In genomic region chr12:107516265-107517217, GRCm38 (mm10) we compare ENCODE assay signal across 11 mouse cellular contexts. TPM values are rescaled to one million over a fixed set of nuclear protein-coding genes. Genes with fewer than 3 reads are reported as not detected.
A peak's percentile ranks its signal among the peaks of the same experiment; 100 is the strongest.
DNase-seq lines count a peak whose midpoint lies in the region; ATAC-seq lines count a peak whose summit lies in the region.
"Had no signal": no experiment of that assay in that cellular context is flagged by ENCODE, and none has a peak within 500 bp of the region (broad histone marks: within the 10 kb centered on the region; RNA-seq: fewer than 3 reads in every experiment).

No protein-coding gene starts in this region.

- H3K4me3 ChIP-seq in midbrain, embryonic 10.5 days: no peak overlapping the region
- H3K4me3 ChIP-seq in midbrain, embryonic 15.5 days: no peak overlapping the region
- no peak overlapping the region for H3K4me3 ChIP-seq in hindbrain, embryonic 14.5 days (replicated peaks; ENCODE audit: low read length)
- H3K4me3 ChIP-seq: layer of hippocampus, adult 2 months had no signal

- no peak overlapping the region for H3K9ac ChIP-seq in midbrain, embryonic 15.5 days
- H3K9ac ChIP-seq in hindbrain, embryonic 14.5 days: no peak overlapping the region

- H3K4me2 ChIP-seq in midbrain, embryonic 15.5 days: no peak overlapping the region
- H3K4me2 ChIP-seq in hindbrain, embryonic 14.5 days (replicated peaks): no peak overlapping the region

- WGBS in midbrain, embryonic 10.5 days: 63% methylated on average over 11 of the region's 11 CpGs
- WGBS in midbrain, embryonic 15.5 days: 29% methylated on average over 11 of the region's 11 CpGs
- WGBS in hindbrain, embryonic 14.5 days: 15% methylated on average over 11 of the region's 11 CpGs

- DNase-seq in midbrain, embryonic 10.5 days (ENCODE audit: low spot score): peak; percentile 21
- peak; percentile 64 for DNase-seq in embryo, embryonic 11 days
- DNase-seq in hindbrain, embryonic 14.5 days (ENCODE audit: low spot score): peak; percentile 47
- peak; percentile 43 for DNase-seq in testis, postnatal 10 days (ENCODE audit: low spot score)
- DNase-seq in ovary, postnatal 36 days (ENCODE audit: low spot score): no peak
- DNase-seq in adrenal gland, postnatal 14 days: no peak
- DNase-seq: heart, adult 11 months had no signal

- H3K27ac ChIP-seq in midbrain, embryonic 10.5 days (replicated peaks): peak overlapping the region; percentile 75
- no peak overlapping the region for H3K27ac ChIP-seq in midbrain, embryonic 15.5 days
- 0 out of 2 replicates have a peak overlapping the region, but pooled peaks have one; percentile 8 for H3K27ac ChIP-seq in hindbrain, embryonic 14.5 days
- H3K27ac ChIP-seq: layer of hippocampus, adult 2 months; macrophage had no signal

- no peaks in the 10 kb centered on the region for H3K27me3 ChIP-seq in midbrain, embryonic 10.5 days (ENCODE audit: low read depth, poor library complexity, severe bottlenecking)
- H3K27me3 ChIP-seq in midbrain, embryonic 15.5 days (replicated peaks): no peaks in the 10 kb centered on the region
- no peaks in the 10 kb centered on the region for H3K27me3 ChIP-seq in hindbrain, embryonic 14.5 days (ENCODE audit: control insufficient read depth, insufficient read depth, low read length)

- H3K4me1 ChIP-seq in midbrain, embryonic 10.5 days: peaks cover 17% of the 10 kb centered on the region
- H3K4me1 ChIP-seq in midbrain, embryonic 15.5 days: peaks cover 7% of the 10 kb centered on the region; the same call in 1 of the 2 replicates
- H3K4me1 ChIP-seq in hindbrain, embryonic 14.5 days (replicated peaks; ENCODE audit: control insufficient read depth, insufficient read depth, low read length): no peaks in the 10 kb centered on the region; the same call in 1 of the 2 replicates

- no peaks in the 10 kb centered on the region for H3K36me3 ChIP-seq in midbrain, embryonic 10.5 days
- H3K36me3 ChIP-seq in midbrain, embryonic 15.5 days (replicated peaks): no peaks in the 10 kb centered on the region
- H3K36me3 ChIP-seq in hindbrain, embryonic 14.5 days (replicated peaks; ENCODE audit: control insufficient read depth, insufficient read depth): no peaks in the 10 kb centered on the region

- ATAC-seq in midbrain, embryonic 15.5 days (replicated peaks): no peak
- ATAC-seq in hindbrain, embryonic 14.5 days (ENCODE audit: low FRiP score): peak; percentile 8; the same call in 1 of the 2 replicates

- no peaks in the 10 kb centered on the region for H3K9me3 ChIP-seq in midbrain, embryonic 10.5 days (replicated peaks)
- no peaks in the 10 kb centered on the region for H3K9me3 ChIP-seq in midbrain, embryonic 15.5 days
- no peaks in the 10 kb centered on the region for H3K9me3 ChIP-seq in hindbrain, embryonic 14.5 days (ENCODE audit: control insufficient read depth, low read length)

RNA-seq across cellular contexts. Expression of gene 3110018I06Rik, which starts 28.1 kb away (rescaled TPM):
- polyA plus RNA-seq in midbrain, embryonic 10.5 days (2016; fragmentation: Nextera tagmentation; extraction: Ambion mirVana): not detected in 2 replicates
- polyA plus RNA-seq in midbrain, embryonic 15.5 days (2015; fragmentation: Nextera tagmentation; extraction: Ambion mirVana): not detected in 2 replicates
- not detected in 2 replicates for polyA plus RNA-seq in hindbrain, embryonic 14.5 days (2014; fragmentation: Nextera tagmentation; extraction: Ambion mirVana)
- not detected in 2 replicates for total RNA-seq in adrenal gland, postnatal 14 days (2021)
- total RNA-seq: layer of hippocampus, adult 2 months; MEL had no signal
- polyA plus RNA-seq: macrophage had no signal

Comparison
In these comparisons a context has a peak if more than half of its experiments do, and no peak if none do; other contexts are left out.
1. DNase-seq: peak in midbrain, embryonic 10.5 days (single experiment), embryo, embryonic 11 days (single experiment), hindbrain, embryonic 14.5 days (single experiment) and testis, postnatal 10 days (single experiment); none in ovary, postnatal 36 days (single experiment) and adrenal gland, postnatal 14 days (single experiment).